Mouse (Mus musculus) hindbrain, postnatal 0 days (tissue): Measurements from ENCODE around the gene Cx3cr1. TPM values are rescaled to one million over a fixed set of nuclear protein-coding genes. Genes with fewer than 3 reads are reported as not detected.
A peak's percentile ranks its signal among the peaks of the same experiment; 100 is the strongest.

Source experiments
- ATAC-seq: fragments of 200-750 bp; cut with Nextera tagmentation; 2 replicates; pipeline ENCODE4 v1.8.0; 2017; ENCODE audit warnings: mild to moderate bottlenecking, moderate TSS enrichment, moderate library complexity
- DNase-seq: peaks from one replicate; pipeline ENCODE4 v3.0.0-alpha.2; 2015; ENCODE audit warnings: low spot score
- H3K27ac ChIP-seq: fragments of 300-500 bp; sonication (generic); 2 replicates; pipeline ENCODE4 v1.5.1; 2014; ENCODE audit warnings: mild to moderate bottlenecking
- H3K27me3 ChIP-seq: fragments of 300-500 bp; sonication (generic); 2 replicates; pipeline ENCODE4 v1.6.1; 2014; ENCODE audit warnings: low read length, mixed read lengths; ENCODE audit not compliant: insufficient read depth
- H3K36me3 ChIP-seq: fragments of 300-500 bp; sonication (generic); 2 replicates; pipeline ENCODE4 v1.6.1; 2014; ENCODE audit warnings: low read length, mixed read lengths; ENCODE audit not compliant: insufficient read depth
- H3K4me1 ChIP-seq: fragments of 300-500 bp; sonication (generic); 2 replicates; pipeline ENCODE4 v1.6.1; 2014; ENCODE audit warnings: antibody characterized with exemption, low read length, mixed read lengths; ENCODE audit not compliant: insufficient read depth
- H3K4me2 ChIP-seq: fragments of 300-500 bp; sonication (generic); 2 replicates; pipeline ENCODE4 v1.6.1; 2014; ENCODE audit warnings: low read depth, mild to moderate bottlenecking, low read length, moderate library complexity, mixed read lengths
- H3K4me3 ChIP-seq: fragments of 300-500 bp; sonication (generic); 2 replicates; pipeline ENCODE4 v1.5.1; 2014; ENCODE audit warnings: low read length
- H3K9ac ChIP-seq: fragments of 300-500 bp; sonication (generic); replicated peaks from 2 replicates; pipeline ENCODE4 v1.6.1; 2014; ENCODE audit warnings: mild to moderate bottlenecking, low read length, moderate library complexity, mixed read lengths
- H3K9me3 ChIP-seq: fragments of 300-500 bp; sonication (generic); 2 replicates; pipeline ENCODE4 v1.6.1; 2016; ENCODE audit warnings: low read length, mixed read lengths
- CTCF ChIP-seq: IDR thresholded peaks from 2 replicates; pipeline ENCODE4 v1.5.1; 2016; ENCODE audit warnings: antibody characterized with exemption, control low read depth, low read depth
- WGBS: fragments of 180-500 bp; shearing (Covaris S2); extraction: QIAGEN DNeasy Blood & Tissue Kit; methylation state at CpG from one replicate; pipeline ENCODE4 v1.1.7; 2014; 5-methylcytosine and 5-hydroxymethylcytosine counted together
- polyA plus RNA-seq: library from polyadenylated mRNA; unstranded; fragments of >200 nt; fragmentation: Nextera tagmentation; extraction: Ambion mirVana; gene quantifications from 2 replicates; pipeline ENCODE4 v1.2.1, GENCODE M21; 2015
- total RNA-seq: library from RNA; depleted of rRNA; stranded (reverse); fragments of >200 nt; gene quantifications from 2 replicates; pipeline ENCODE4 v1.2.3, GENCODE M21; 2014

Gene Cx3cr1
- total and polyA plus RNA-seq, 2 experiments from 2014 or later, result 12.2 to 17.3 TPM

- H3K27ac ChIP-seq, result no peak overlapping the region
- H3K36me3 ChIP-seq, result no peaks in the 10 kb centered on the region
- no peak overlapping the region for H3K4me3 ChIP-seq
- ATAC-seq (no peak), DNase-seq (no peak)
- H3K9ac ChIP-seq, result no peak overlapping the region
- no peaks in the 10 kb centered on the region for H3K4me1 ChIP-seq
- H3K9me3 ChIP-seq, result no peaks in the 10 kb centered on the region
- WGBS, result 80% methylated on average over 18 of the region's 18 CpGs
- TF ChIP-seq CTCF, result no peak
- no peak overlapping the region for H3K4me2 ChIP-seq
- no peaks in the 10 kb centered on the region for H3K27me3 ChIP-seq
These were observed 13.6 kb upstream of the Cx3cr1 start for GRCm38 (mm10) chr9:120083158-120083894.

GRCm38 (mm10) chr9:120082691-120083090 lies 13.0 kb upstream of the Cx3cr1 start:
- no peak overlapping the region for H3K9ac ChIP-seq
- no peaks in the 10 kb centered on the region for H3K36me3 ChIP-seq
- 68% methylated on average over 4 of the region's 4 CpGs for WGBS
- H3K4me2 ChIP-seq, result no peak overlapping the region
- TF ChIP-seq CTCF, result no peak
- no peak for ATAC-seq
- no peaks in the 10 kb centered on the region for H3K9me3 ChIP-seq
- no peaks in the 10 kb centered on the region for H3K4me1 ChIP-seq
- no peaks in the 10 kb centered on the region for H3K27me3 ChIP-seq
- DNase-seq, result no peak
- H3K4me3 ChIP-seq, result no peak overlapping the region
- no peak overlapping the region for H3K27ac ChIP-seq

- no peaks in the 10 kb centered on the region for H3K9me3 ChIP-seq
- no peak overlapping the region for H3K4me2 ChIP-seq
- 52% methylated on average over 5 of the region's 5 CpGs for WGBS
- H3K36me3 ChIP-seq, result no peaks in the 10 kb centered on the region
- H3K27ac ChIP-seq, result no peak overlapping the region
- DNase-seq (peak; percentile 57), ATAC-seq (0 out of 2 replicates have a peak, but pooled peaks have one; percentile 38)
- TF ChIP-seq CTCF, result no peak
- no peaks in the 10 kb centered on the region for H3K27me3 ChIP-seq
- H3K9ac ChIP-seq, result no peak overlapping the region
- H3K4me1 ChIP-seq, result no peaks in the 10 kb centered on the region
- H3K4me3 ChIP-seq, result no peak overlapping the region
These were observed 12.3 kb upstream of the Cx3cr1 start for GRCm38 (mm10) chr9:120081967-120082366.

GRCm38 (mm10) chr9:120081247-120081646 lies 11.6 kb upstream of the Cx3cr1 start:
- H3K36me3 ChIP-seq, result no peaks in the 10 kb centered on the region
- WGBS, result 76% methylated on average over 6 of the region's 6 CpGs
- TF ChIP-seq CTCF, result peak; percentile 44

GRCm38 (mm10) chr9:120080546-120081108 lies 10.9 kb upstream of the Cx3cr1 start:
- Histone ChIP-seq H3K9ac (no peak overlapping the region), H3K36me3 (no peaks in the 10 kb centered on the region), H3K9me3 (no peaks in the 10 kb centered on the region), H3K4me3 (no peak overlapping the region), H3K4me1 (no peaks in the 10 kb centered on the region), H3K27ac (no peak overlapping the region), H3K27me3 (no peaks in the 10 kb centered on the region), H3K4me2 (no peak overlapping the region)
- 77% methylated on average over 8 of the region's 8 CpGs for WGBS
- TF ChIP-seq CTCF, result no peak
- DNase-seq (no peak), ATAC-seq (no peak)

More at GRCm38 (mm10) chr9:120081247-120081646, 11.6 kb upstream of the Cx3cr1 start:
- Histone ChIP-seq H3K27ac (no peak overlapping the region), H3K9me3 (no peaks in the 10 kb centered on the region), H3K4me1 (no peaks in the 10 kb centered on the region), H3K4me2 (no peak overlapping the region), H3K4me3 (no peak overlapping the region), H3K27me3 (no peaks in the 10 kb centered on the region), H3K9ac (no peak overlapping the region)
- DNase-seq (no peak), ATAC-seq (no peak)

- no peaks in the 10 kb centered on the region for H3K4me1 ChIP-seq
- ATAC-seq (no peak), DNase-seq (no peak)
- H3K4me2 ChIP-seq, result no peak overlapping the region
- WGBS, result 77% methylated on average over 7 of the region's 7 CpGs
- no peaks in the 10 kb centered on the region for H3K36me3 ChIP-seq
- H3K27ac ChIP-seq, result no peak overlapping the region
- TF ChIP-seq CTCF, result no peak
- H3K4me3 ChIP-seq, result no peak overlapping the region
- no peak overlapping the region for H3K9ac ChIP-seq
- no peaks in the 10 kb centered on the region for H3K9me3 ChIP-seq
- H3K27me3 ChIP-seq, result no peaks in the 10 kb centered on the region
These were observed 10.2 kb upstream of the Cx3cr1 start for GRCm38 (mm10) chr9:120079901-120080300.

- TF ChIP-seq CTCF, result no peak
- Histone ChIP-seq H3K36me3 (no peaks in the 10 kb centered on the region), H3K4me3 (no peak overlapping the region), H3K9me3 (no peaks in the 10 kb centered on the region), H3K27ac (no peak overlapping the region), H3K27me3 (no peaks in the 10 kb centered on the region), H3K4me1 (no peaks in the 10 kb centered on the region), H3K9ac (no peak overlapping the region), H3K4me2 (no peak overlapping the region)
- WGBS, result 77% methylated on average over 3 of the region's 3 CpGs
- no peak for DNase-seq
- no peak for ATAC-seq
These were observed 8.6 kb upstream of the Cx3cr1 start for GRCm38 (mm10) chr9:120078241-120078640.
